Mouse (Mus musculus): ENCODE data around the gene Tpcn1. TPM values are rescaled to one million over a fixed set of nuclear protein-coding genes. Genes with fewer than 3 reads are reported as not detected.
"Not testable (repeated sequence)": the region's sequence is repeated elsewhere in the genome, so short reads cannot be mapped to it uniquely, and the experiment has no call there.

The Tpcn1 gene
- polyA plus RNA-seq, 1 experiment from 2014 or later = 12.4 TPM

DNA sequence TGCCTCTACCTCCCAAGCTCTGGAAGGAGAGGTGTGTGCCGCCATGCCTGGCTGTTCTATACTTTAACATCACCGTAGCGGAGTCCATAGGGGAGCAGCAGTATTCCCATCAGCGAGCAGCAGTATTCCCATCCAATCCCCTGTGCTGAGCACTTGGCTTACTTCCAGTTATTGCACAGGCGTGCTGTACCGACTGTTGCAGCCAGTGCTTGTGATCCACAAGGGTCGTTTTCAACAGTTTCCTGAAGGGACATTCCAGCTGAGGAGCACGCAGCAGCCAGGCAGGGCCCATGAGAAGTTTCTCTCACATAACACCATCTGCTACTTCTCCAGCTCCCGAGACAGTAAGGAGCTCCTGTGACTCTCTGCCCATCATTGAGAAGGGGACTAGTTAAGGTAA, 82.0 kb downstream of the Tpcn1 start:
- no peak overlapping the region for H3K4me2 ChIP-seq

GRCm38 (mm10) chr5:120505781-120506180, 82.7 kb downstream of the Tpcn1 start:
- peak overlapping the region; percentile 17; the same call in 1 of the 2 replicates for H3K4me2 ChIP-seq
- WGBS = 66% methylated on average over 9 of the region's 9 CpGs
- H3K27ac ChIP-seq = no peak overlapping the region
- H3K4me1 ChIP-seq (replicated peaks) = peaks cover 26% of the 10 kb centered on the region
- no peaks in the 10 kb centered on the region for H3K9me3 ChIP-seq (replicated peaks)
- no peak overlapping the region for H3K4me3 ChIP-seq
- ATAC-seq (replicated peaks; ENCODE audit: insufficient number of reproducible peaks, insufficient read depth, low FRiP score, low read depth) = no peak
- no peak overlapping the region for H3K9ac ChIP-seq
- H3K27me3 ChIP-seq = no peaks in the 10 kb centered on the region
- H3K36me3 ChIP-seq = no peaks in the 10 kb centered on the region

More for the DNA sequence above, 82.0 kb downstream of the Tpcn1 start:
- ATAC-seq (replicated peaks; ENCODE audit: insufficient number of reproducible peaks, insufficient read depth, low FRiP score, low read depth) = no peak
- no peak overlapping the region; the same call in 1 of the 2 replicates for H3K27ac ChIP-seq
- H3K4me3 ChIP-seq = no peak overlapping the region
- WGBS = 24% methylated on average over 9 of the region's 9 CpGs
- H3K36me3 ChIP-seq = no peaks in the 10 kb centered on the region
- H3K4me1 ChIP-seq (replicated peaks) = peaks cover 31% of the 10 kb centered on the region
- no peaks in the 10 kb centered on the region for H3K9me3 ChIP-seq (replicated peaks)
- no peak overlapping the region for H3K9ac ChIP-seq
- no peaks in the 10 kb centered on the region for H3K27me3 ChIP-seq

- no peak overlapping the region for H3K27ac ChIP-seq
- H3K36me3 ChIP-seq = no peaks in the 10 kb centered on the region
- no peak overlapping the region for H3K9ac ChIP-seq
- WGBS = 25% methylated on average over 16 of the region's 16 CpGs
- no peak overlapping the region for H3K4me3 ChIP-seq
- H3K4me1 ChIP-seq (replicated peaks) = peaks cover 24% of the 10 kb centered on the region
- H3K9me3 ChIP-seq (replicated peaks) = no peaks in the 10 kb centered on the region
- H3K27me3 ChIP-seq = no peaks in the 10 kb centered on the region
- H3K4me2 ChIP-seq = peak overlapping the region; percentile 17; the same call in 1 of the 2 replicates
- no peak for ATAC-seq (replicated peaks; ENCODE audit: insufficient number of reproducible peaks, insufficient read depth, low FRiP score, low read depth)
These were observed 83.1 kb downstream of the Tpcn1 start for GRCm38 (mm10) chr5:120505368-120505767.

- Histone ChIP-seq H3K27me3 (no peaks in the 10 kb centered on the region), H3K4me3 (peak within 1 kb of the TSS; percentile 71), H3K27ac (no peak within 1 kb of the TSS), H3K9ac (peak within 1 kb of the TSS; percentile 81), H3K4me1 (replicated peaks) (peaks cover 23% of the 10 kb centered on the region), H3K36me3 (no peaks in the 10 kb centered on the region), H3K4me2 (peak within 1 kb of the TSS; percentile 85), H3K9me3 (replicated peaks) (no peaks in the 10 kb centered on the region)
- ATAC-seq (replicated peaks; ENCODE audit: insufficient number of reproducible peaks, insufficient read depth, low FRiP score, low read depth) = peak; percentile 83
- WGBS = under 1% methylated on average over 54 of the region's 55 CpGs
These were observed 85.2 kb downstream of the Tpcn1 start, which contains the start of gene Plbd2 for GRCm38 (mm10) chr5:120503144-120503795. TSS of gene Plbd2 (minus strand) at chr5:120503625.

GRCm38 (mm10) chr5:120502675-120503143, 85.8 kb downstream of the Tpcn1 start:
- Histone ChIP-seq H3K9me3 (replicated peaks) (no peaks in the 10 kb centered on the region), H3K4me2 (peak overlapping the region; percentile 85), H3K4me3 (peak overlapping the region; percentile 71), H3K4me1 (replicated peaks) (peaks cover 23% of the 10 kb centered on the region), H3K27ac (no peak overlapping the region), H3K27me3 (no peaks in the 10 kb centered on the region), H3K36me3 (no peaks in the 10 kb centered on the region), H3K9ac (peak overlapping the region; percentile 81)
- ATAC-seq (replicated peaks; ENCODE audit: insufficient number of reproducible peaks, insufficient read depth, low FRiP score, low read depth) = no peak; the same call in 1 of the 2 replicates
- 3% methylated on average over 12 of the region's 12 CpGs for WGBS

DNA sequence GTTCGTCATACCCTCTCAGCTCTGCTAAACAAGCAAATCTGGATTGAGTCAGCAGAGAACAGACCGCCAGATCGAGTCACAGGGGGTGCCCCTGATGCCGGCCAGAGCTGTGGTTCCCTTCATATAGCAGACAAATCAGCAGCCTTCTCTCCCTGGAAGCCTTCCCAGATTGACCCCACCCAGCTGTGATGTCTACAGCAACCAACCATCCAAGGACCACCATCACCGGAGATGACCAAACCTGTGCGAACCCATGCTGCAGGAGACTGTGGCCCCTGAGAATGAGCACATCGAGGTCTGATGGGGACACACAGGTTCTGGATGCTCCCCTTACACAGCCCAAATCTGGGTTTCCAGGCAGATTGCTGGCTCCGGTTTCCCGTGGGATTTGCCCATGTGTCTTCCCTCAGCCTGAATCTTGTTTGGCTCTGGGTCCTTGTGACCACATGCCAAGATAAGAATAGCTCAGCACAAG, 86.3 kb downstream of the Tpcn1 start:
- no peak for ATAC-seq (replicated peaks; ENCODE audit: insufficient number of reproducible peaks, insufficient read depth, low FRiP score, low read depth)
- Histone ChIP-seq H3K9me3 (replicated peaks) (no peaks in the 10 kb centered on the region), H3K36me3 (no peaks in the 10 kb centered on the region), H3K9ac (peak overlapping the region; percentile 81), H3K4me2 (peak overlapping the region; percentile 85), H3K4me3 (peak overlapping the region; percentile 71), H3K27me3 (no peaks in the 10 kb centered on the region), H3K27ac (no peak overlapping the region), H3K4me1 (replicated peaks) (peaks cover 23% of the 10 kb centered on the region)
- 52% methylated on average over 9 of the region's 9 CpGs for WGBS

DNA sequence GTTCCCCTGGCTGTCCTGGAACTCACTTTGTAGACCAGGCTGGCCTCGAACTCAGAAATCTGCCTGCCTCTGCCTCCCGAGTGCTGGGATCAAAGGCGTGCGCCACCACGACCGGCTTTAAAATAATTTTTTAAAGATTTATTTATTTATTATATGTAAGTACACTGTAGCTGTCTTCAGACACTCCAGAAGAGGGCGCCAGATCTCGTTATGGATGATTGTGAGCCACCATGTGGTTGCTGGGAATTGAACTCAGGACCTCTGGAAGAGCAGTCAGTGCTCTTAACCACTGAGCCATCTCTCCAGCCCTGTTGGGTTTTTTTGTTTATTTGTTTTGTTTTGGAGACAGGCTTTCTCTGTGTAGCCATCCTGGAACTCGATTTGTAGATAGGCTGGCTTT, 87.9 kb downstream of the Tpcn1 start:
- not testable (repeated sequence) for H3K36me3 ChIP-seq; H3K27ac ChIP-seq; H3K9ac ChIP-seq; ATAC-seq (replicated peaks; ENCODE audit: insufficient number of reproducible peaks, insufficient read depth, low FRiP score, low read depth); H3K27me3 ChIP-seq; H3K9me3 ChIP-seq (replicated peaks); H3K4me2 ChIP-seq; H3K4me3 ChIP-seq
- 88% methylated on average over 9 of the region's 9 CpGs for WGBS
- H3K4me1 ChIP-seq (replicated peaks) = peaks cover 17% of the 10 kb centered on the region

GRCm38 (mm10) chr5:120499202-120499601, 89.3 kb downstream of the Tpcn1 start:
- H3K4me2 ChIP-seq = no peak overlapping the region
- peaks cover 4% of the 10 kb centered on the region; the same call in 1 of the 2 replicates for H3K36me3 ChIP-seq
- no peak overlapping the region for H3K9ac ChIP-seq
- 83% methylated on average over 4 of the region's 4 CpGs for WGBS
- no peak for ATAC-seq (replicated peaks; ENCODE audit: insufficient number of reproducible peaks, insufficient read depth, low FRiP score, low read depth)
- H3K4me3 ChIP-seq = no peak overlapping the region
- H3K27ac ChIP-seq = no peak overlapping the region
- H3K27me3 ChIP-seq = no peaks in the 10 kb centered on the region
- peaks cover 12% of the 10 kb centered on the region for H3K4me1 ChIP-seq (replicated peaks)
- H3K9me3 ChIP-seq (replicated peaks) = no peaks in the 10 kb centered on the region

DNA sequence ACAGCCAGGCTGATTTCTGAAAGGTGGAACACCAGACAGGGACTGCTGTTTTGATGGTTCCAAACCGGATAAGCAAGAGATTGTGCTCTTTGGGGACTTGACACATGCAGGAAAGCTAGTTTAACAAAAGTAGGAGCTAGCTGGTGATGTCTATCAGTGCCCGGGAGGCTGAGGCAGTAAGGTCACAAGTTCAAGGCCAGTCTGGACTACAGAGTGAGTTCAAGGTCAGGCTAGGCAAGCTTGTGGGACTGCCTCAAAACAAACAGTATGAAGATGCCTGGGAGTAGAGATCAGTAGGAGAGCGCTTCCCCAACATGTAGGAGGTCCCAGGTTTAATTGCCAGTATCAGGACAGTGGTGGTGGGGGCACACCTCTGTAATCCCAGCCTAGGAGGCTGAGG, 91.4 kb downstream of the Tpcn1 start:
- Histone ChIP-seq H3K27ac (no peak overlapping the region), H3K4me1 (replicated peaks) (peaks cover 4% of the 10 kb centered on the region), H3K4me3 (no peak overlapping the region), H3K27me3 (no peaks in the 10 kb centered on the region), H3K36me3 (peaks cover 4% of the 10 kb centered on the region; the same call in 1 of the 2 replicates), H3K9ac (no peak overlapping the region), H3K9me3 (replicated peaks) (no peaks in the 10 kb centered on the region), H3K4me2 (no peak overlapping the region)
- 83% methylated on average over 3 of the region's 3 CpGs for WGBS
- no peak for ATAC-seq (replicated peaks; ENCODE audit: insufficient number of reproducible peaks, insufficient read depth, low FRiP score, low read depth)

GRCm38 (mm10) chr5:120495703-120496226, 92.7 kb downstream of the Tpcn1 start:
- no peak overlapping the region for H3K4me3 ChIP-seq
- H3K36me3 ChIP-seq = peaks cover 4% of the 10 kb centered on the region; the same call in 1 of the 2 replicates
- H3K4me2 ChIP-seq = no peak overlapping the region
- ATAC-seq (replicated peaks; ENCODE audit: insufficient number of reproducible peaks, insufficient read depth, low FRiP score, low read depth) = no peak
- H3K27ac ChIP-seq = no peak overlapping the region
- H3K4me1 ChIP-seq (replicated peaks) = peaks cover 7% of the 10 kb centered on the region
- 86% methylated on average over 13 of the region's 13 CpGs for WGBS
- no peaks in the 10 kb centered on the region for H3K9me3 ChIP-seq (replicated peaks)
- no peaks in the 10 kb centered on the region for H3K27me3 ChIP-seq
- no peak overlapping the region for H3K9ac ChIP-seq

- Histone ChIP-seq H3K36me3 (peaks cover 4% of the 10 kb centered on the region; the same call in 1 of the 2 replicates), H3K4me1 (replicated peaks) (peaks cover 12% of the 10 kb centered on the region), H3K9me3 (replicated peaks) (no peaks in the 10 kb centered on the region), H3K9ac (no peak overlapping the region), H3K4me2 (no peak overlapping the region), H3K27me3 (no peaks in the 10 kb centered on the region), H3K4me3 (no peak overlapping the region), H3K27ac (no peak overlapping the region)
- 55% methylated on average over 10 of the region's 10 CpGs for WGBS
- no peak for ATAC-seq (replicated peaks; ENCODE audit: insufficient number of reproducible peaks, insufficient read depth, low FRiP score, low read depth)
These were observed 93.3 kb downstream of the Tpcn1 start for GRCm38 (mm10) chr5:120495064-120495702.
